Mouse (Mus musculus) gastrocnemius, adult 8-10 months (tissue): ENCODE data around the gene Smyd3. TPM values are rescaled to one million over a fixed set of nuclear protein-coding genes. Genes with fewer than 3 reads are reported as not detected.

Source experiments
- DNase-seq, 2 experiments: peaks; one replicate each; pipeline ENCODE4 v3.0.0; 2022; ENCODE audit warnings: low spot score in 2 of 2
- total RNA-seq, 4 experiments: library from RNA; stranded (reverse); gene quantifications; 2 replicates each; pipeline ENCODE4 v1.2.4; 2022

Smyd3 gene
- total RNA-seq, 4 experiments from 2014 or later: 5.3 to 7.3 (median 6.5) TPM

- DNase-seq: peak; percentile 14 to 25
Observed at GRCm38 (mm10) chr1:179231777-179232661, 285.8 kb downstream of the Smyd3 start.

DNA sequence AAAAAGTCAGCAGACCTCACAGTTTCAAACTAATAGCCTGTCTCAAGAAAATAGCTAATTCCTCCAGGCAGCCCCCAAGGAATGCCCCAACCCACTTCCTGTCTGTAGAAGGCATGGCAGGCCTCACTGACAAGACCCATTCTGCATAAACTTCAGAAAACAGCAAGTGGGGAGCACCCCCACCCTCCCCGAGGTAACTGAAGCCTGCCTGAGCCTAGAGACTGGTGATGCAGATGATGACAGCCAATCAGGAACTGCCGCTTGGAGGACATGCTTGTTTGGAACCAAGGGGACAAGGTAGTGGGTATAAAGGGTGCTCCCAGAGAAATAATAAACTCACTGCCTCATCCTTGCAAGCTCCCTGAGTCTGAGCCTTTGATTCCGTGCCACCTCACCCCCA, 288.3 kb downstream of the Smyd3 start:
- DNase-seq: no peak

DNA sequence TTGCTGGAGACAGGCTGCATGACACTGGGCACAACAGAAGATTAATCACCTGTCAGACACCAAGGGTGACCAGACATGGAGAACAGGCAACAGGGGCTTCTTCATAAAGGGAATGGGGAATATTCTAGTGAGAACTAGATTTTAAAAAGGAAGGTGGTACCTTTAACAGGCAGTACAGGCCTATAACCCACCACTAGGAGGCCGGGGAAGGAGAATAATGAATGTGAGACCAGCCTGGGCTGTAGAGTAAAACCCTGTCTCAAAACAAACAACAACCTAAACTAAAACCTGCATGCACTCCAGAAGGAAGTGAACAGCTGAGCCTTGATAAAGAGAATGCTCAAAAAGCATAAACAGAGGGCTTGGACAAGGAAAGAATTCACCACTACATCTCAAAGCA, 297.6 kb downstream of the Smyd3 start:
- DNase-seq: no peak

GRCm38 (mm10) chr1:179218061-179218460, 299.8 kb downstream of the Smyd3 start:
- no peak for DNase-seq

GRCm38 (mm10) chr1:179217036-179217435, 300.8 kb downstream of the Smyd3 start:
- no peak for DNase-seq

DNA sequence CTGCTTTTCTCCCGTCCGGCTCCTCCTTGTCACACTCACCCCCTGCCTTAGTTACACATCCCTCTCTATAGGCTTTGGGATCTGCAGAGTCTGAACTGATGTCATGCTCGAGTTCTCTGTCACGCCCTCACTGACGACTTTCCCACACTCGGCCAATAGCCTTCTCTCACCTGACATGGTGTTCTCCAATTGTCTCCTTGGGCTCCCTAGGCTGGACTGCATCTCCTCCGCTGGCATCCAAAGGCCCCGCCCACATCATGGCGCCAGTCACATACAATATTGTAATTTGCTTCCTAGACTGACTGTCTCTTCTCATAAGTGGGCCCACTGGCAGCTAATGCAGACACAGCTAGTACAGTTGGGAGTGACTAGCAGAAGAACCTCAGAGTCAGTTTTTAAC, 304.5 kb downstream of the Smyd3 start:
- DNase-seq: no peak

DNA sequence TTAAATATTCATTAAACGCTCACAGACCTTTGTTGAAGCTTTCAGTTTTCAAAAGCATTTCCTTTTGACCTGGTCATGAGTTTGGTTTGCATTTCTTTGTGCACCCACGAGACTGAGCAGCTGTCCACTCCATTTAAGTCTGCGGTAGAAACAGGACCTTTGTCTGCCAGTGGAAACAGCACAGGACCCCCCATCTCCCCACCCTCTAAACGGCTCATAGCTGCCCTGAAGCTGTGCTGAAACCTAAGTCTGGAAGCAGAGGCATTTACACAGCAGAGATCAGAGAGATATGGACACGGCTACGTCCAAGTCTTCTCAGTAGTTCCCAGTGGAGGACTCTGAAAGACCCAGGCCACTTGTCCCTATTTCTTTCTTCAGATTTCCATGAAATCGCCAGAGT, 305.5 kb downstream of the Smyd3 start:
- DNase-seq: no peak

DNA sequence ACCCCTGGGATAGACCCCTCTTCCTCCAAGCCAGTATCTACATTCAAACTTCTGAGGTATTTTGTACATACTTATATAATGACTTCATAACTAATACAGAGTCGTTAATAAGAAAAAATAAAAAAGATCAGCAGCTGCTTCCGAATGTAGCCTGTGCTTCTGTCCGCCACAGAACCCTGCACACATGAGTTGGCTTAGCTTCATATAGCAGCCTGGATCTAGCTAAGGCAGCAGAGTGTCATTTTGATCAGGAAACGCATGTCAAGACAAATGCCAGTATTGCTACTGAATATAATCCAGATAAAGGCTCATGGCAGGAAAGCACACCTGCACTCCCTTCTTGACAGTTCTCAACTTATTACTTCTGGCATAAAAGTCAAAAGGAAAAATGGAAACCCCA, 306.5 kb downstream of the Smyd3 start:
- no peak for DNase-seq

GRCm38 (mm10) chr1:179207846-179208595, 309.8 kb downstream of the Smyd3 start:
- no peak for DNase-seq

DNA sequence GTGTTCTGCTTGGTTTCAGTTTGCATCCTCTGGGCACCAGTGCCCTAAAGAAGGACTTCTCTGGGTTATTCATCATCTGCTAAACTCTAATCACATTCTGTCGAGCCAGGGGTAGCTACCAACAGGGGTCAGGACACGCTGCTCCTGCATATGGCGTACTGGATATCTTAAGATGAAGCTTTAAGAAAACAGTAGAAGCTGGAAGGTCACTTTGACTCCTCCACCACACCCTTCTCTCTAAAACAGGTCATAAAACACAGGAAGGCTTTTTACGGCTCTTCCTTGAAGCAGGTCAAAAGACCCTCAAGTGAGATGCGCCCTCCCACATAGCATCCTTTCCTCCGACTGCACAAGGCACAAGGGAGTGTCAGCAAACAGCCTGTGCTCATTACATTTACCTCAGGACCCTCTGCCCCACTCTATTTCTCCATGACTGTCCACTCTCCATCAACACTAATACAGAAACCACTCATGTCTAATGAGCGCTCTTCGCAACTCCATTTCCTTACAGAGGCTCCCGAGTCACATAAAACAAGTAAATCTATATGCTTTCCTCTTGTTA, 310.6 kb downstream of the Smyd3 start:
- DNase-seq: no peak

GRCm38 (mm10) chr1:179198517-179199200, 319.2 kb downstream of the Smyd3 start:
- DNase-seq: no peak

DNA sequence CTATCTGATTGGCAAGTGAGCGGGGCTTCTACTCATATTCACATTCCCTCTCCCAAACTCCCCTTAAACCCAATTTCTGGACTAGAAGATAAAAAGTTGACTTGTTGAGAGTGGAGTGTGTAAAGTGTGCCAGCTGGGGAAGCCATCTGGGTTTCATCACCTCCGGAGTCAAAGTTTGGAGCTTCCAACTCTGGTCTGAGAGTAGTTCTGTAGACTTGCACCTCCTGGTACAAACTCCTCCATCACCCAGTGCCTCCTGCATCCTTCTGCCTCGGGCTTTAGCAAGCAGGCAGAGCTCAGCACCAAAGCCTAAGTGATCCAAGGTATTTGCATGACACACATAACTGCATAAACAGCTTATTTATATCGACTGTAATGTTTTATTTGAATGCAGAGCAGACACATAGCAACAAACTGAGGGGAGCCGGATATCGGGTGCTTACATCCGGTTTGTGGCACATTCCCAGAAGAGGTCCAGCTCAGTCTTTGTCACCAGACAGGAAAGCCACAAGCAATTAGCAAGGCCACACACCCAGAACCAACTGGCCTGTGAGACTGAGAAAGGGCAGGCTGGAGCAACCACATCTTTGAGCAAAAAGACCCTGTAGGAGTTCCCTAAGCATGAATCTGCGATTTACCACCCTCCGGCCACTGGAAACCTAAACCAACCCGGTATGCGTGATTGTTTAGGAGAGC, 319.9 kb downstream of the Smyd3 start:
- DNase-seq: no peak

DNA sequence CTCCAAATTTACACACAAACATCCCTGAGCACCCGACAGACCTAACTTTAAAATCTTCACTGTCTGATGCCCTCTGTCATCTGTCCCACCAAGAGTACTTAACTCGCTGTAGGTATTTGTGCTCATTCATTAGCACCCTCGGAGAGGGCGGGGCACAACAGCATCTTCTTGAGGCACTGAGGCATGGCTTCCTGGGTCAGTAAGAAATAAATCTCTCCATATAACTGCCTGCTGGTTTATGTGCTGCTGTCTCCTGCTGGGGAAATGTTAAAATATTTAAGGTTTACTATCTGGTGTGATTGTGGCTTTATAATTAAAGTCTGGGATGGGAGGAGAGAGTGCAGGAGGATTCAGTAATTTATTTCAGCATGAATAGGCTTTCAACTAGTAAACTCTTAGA, 320.7 kb downstream of the Smyd3 start:
- no peak for DNase-seq

- DNase-seq: no peak
Observed at GRCm38 (mm10) chr1:179196422-179196821, 321.4 kb downstream of the Smyd3 start.

GRCm38 (mm10) chr1:179192781-179193180, 325.1 kb downstream of the Smyd3 start:
- no peak for DNase-seq

DNA sequence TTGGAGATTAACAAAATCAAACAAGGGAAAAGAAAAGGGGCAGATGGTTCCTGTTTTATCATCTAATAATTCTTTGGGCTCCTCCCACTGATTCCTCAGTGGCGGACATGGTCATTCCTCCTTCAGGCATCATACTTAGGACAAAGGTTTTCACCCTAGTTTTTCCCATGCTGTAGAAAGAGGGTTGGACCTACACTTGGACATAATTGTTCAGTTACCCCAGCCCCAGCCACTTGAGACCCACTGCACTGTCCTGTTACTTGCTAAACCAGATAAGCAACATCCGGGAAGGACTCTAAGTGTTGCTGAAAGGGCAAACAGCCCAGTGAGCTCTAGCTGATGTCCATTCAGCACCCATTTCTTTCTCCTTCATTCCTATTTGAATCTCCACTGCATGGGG, 327.0 kb downstream of the Smyd3 start:
- DNase-seq: no peak

- DNase-seq: no peak
Observed at GRCm38 (mm10) chr1:179187171-179187570, 330.7 kb downstream of the Smyd3 start.

GRCm38 (mm10) chr1:179184631-179185030, 333.2 kb downstream of the Smyd3 start:
- DNase-seq: no peak

GRCm38 (mm10) chr1:179183499-179183898, 334.3 kb downstream of the Smyd3 start:
- no peak for DNase-seq

GRCm38 (mm10) chr1:179180546-179180945, 337.3 kb downstream of the Smyd3 start:
- no peak for DNase-seq
